Mouse (Mus musculus) natural killer cell, adult 2 months (primary cell): Measurements from ENCODE around the gene Gpatch4.

Source experiments
- DNase-seq, 2 experiments: peaks; one replicate each; pipeline ENCODE4 v3.0.0; 2022; ENCODE audit warnings: low spot score in 2 of 2

Gpatch4 gene

DNA sequence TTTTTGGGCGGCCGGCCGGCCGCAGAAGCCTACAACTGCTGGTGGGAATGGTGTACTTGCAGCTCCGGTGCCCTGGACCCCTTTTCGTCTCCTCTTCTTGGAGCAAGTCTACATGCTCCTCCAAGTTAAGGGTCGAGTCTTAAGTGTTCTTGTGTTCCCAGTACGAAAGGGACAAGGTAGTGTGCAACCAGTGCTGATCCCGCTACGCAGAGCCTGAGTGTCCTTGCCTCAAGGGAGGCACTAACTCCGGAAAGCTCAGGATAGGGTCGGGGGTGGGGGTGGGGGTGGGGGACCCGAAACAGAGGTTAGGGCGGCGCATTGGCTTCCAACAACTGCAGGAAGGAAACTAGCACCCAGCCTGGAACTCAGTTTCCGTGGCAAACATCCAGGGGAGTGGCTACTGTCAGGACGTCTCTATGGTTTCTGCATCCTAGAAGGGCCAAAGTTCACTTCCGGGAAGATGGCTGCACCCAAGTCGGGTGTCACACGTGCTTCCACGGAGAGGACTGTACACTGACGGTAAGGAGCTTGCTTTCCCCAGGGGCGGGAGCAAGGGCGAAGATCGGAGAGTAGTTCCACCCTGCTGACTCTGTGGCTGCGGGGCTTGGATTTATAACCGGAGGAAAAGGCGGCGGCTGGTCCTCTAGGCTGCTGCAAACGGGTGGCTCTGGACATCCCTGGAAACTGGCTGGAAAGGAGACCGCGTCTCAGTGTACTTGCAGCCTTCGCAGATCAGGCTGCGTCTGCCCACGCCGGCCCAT, at the start of gene Gpatch4:
Gpatch4 (plus strand) TSS at position 448 of the 761 bp plus-strand sequence.
- DNase-seq: peak; percentile 80 to 86

DNA sequence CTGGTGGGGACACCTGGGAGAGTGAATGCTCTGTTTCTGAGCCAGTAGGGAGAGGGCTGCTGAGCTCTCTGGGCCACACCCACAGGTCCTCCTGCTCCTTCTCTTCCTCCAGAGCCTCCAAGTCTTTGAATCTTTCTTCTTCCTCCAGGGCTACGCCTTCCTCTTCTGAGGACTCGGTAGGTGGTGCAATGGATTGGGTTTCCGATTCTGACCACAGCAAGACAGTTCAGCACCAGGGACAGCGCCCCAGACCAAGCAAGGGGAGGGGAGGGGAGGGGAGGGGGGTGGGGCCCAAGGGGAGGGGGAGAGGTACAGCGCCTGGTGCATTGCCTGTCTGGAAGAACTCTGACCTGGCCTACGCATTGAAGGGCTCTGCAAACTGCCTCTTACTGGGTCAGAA, 49.5 kb upstream of the Gpatch4 start:
- DNase-seq: no peak

DNA sequence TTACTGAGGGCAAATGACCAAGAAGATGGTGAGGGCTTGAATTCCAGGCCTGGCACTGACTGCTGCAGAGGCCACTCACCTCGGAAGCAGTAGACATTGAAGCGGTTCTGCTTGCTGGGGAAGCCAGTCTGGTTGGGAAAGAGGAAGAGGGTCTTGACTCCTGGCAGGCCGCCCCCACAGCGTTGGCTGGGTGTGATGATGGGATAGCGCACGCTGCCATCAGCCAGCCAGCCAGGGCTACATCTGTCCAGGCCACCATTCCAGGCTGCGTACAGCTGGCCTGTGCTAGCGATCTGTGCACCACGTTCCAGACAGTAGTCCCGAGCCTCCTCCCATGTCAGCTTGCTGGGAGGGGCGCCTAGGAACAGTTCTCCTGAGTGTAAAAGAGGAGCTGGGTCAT, 47.6 kb upstream of the Gpatch4 start:
- DNase-seq: no peak

DNA sequence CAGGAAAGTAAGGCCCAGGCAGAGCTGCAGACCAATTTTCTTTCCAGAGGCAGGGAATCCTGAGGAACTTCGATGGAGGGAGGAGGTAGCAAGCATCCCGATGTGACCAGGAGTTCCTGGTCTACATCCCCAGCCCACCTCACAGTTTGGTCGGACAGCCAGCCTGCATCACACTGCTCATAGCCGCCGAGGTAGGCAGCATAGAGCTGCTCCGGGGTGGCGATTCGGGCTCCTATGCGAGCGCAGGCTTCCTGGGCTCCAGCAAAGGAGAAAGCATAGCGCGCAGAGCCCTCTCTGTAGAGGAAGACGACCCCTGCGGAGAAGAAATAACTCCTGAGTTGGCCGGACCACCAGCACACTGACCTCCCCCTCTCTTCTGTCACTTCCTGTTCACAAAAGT, 46.5 kb upstream of the Gpatch4 start:
- no peak for DNase-seq

DNA sequence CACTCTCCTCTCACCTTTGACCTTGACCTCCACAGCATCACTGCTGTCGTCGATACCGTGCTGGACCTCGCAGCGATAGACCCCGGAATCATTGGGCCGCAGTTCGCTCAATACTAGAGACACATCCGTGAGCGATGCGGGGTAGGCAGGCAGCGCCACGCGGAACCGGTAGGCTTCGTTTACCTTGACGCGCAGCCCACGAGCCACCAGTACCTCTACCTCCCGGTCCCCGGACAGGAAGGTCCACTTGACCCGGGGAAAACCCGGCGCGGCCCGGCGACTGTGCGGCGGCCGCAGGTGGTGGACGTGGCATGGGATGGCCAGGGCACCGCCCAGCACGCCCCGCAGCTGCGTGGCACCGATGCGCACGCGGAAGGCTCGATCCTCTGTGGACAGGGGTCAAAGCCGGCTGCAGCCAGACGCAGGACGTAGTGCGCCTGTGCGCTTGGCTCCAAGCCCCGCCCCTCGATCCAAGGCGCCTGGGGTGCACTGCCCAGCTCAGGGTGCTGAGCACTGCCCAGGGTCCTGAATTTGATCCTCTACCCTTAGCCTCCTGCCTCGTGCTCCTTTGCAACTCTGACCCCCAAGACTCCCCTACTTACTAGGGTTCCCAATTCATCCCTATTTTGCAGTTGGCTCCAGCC, 45.8 kb upstream of the Gpatch4 start:
- no peak for DNase-seq

DNA sequence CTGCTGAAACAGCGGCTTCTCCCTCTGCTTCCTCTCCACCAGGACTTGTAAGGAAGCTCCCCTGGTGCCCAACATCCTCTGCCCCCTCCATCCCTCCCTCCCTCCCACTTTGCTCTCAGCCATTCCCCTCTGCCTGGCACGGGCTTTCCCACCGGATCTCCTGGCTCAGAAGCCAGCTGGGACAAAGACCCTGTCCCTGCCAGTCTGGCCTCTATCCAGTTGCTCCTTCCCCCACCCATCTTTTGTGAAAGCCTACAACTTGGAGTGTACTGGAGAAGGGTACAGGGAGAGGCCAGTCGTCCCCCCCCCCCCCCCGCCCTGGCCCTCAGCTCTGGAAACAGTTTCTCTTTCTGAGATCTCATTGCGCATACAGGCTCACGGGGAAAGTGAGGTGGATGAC, 44.2 kb upstream of the Gpatch4 start:
- no peak for DNase-seq

DNA sequence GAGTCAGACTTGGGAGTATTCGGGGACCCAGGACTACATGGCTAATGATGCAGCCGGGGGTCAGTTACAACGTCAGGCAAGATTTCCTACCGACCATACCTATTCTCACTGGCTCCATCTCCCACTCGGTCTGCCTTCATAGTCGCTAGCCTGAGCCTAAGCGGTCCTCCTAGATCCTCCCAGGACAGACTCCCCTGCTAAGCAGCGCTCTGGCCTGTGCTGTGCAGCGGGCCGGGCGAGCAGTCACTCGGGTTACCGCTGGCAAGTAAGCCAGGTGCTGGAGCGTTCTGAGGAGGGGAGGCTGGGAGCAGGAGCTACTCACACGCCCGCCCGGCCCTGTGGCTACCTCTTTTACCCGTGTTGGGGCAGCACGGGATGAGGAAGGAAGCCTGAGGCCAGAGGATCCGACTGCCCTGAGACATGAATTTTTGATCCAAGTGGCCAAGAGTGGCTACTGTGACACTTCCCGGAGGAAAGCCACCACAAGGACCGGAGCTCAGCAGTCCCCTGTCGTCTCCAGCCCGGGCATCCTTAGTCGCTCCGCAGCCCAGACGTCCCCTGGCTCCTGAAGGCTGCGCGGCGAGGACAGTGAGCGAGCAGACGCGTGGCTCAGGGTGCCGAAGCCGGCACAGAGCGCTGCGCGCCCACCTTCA, 43.5 kb upstream of the Gpatch4 start:
- DNase-seq: no peak

DNA sequence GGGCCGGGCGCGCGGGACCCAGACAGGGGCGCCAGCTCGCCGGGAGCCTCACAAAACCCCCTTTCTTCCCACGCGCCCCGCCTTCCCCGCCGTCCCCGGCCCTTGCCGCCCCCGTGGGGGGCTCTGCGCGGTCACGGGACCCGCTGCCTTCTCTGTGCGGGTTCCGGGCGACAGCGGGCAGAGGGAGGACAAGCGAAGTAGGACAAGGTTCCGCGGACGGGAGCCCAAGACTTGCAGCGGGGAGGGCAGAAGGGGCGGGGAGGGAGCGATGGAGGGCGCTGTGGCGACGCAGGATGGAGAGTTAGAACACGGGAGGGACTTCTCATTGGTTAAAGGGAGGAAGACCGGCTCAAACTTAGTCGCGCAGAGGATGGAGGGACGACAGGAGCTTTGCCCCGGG, 42.7 kb upstream of the Gpatch4 start, which contains the start of gene Bcan:
Bcan (minus strand) TSS at position 50 of the 400 bp plus-strand sequence.
- DNase-seq: no peak

DNA sequence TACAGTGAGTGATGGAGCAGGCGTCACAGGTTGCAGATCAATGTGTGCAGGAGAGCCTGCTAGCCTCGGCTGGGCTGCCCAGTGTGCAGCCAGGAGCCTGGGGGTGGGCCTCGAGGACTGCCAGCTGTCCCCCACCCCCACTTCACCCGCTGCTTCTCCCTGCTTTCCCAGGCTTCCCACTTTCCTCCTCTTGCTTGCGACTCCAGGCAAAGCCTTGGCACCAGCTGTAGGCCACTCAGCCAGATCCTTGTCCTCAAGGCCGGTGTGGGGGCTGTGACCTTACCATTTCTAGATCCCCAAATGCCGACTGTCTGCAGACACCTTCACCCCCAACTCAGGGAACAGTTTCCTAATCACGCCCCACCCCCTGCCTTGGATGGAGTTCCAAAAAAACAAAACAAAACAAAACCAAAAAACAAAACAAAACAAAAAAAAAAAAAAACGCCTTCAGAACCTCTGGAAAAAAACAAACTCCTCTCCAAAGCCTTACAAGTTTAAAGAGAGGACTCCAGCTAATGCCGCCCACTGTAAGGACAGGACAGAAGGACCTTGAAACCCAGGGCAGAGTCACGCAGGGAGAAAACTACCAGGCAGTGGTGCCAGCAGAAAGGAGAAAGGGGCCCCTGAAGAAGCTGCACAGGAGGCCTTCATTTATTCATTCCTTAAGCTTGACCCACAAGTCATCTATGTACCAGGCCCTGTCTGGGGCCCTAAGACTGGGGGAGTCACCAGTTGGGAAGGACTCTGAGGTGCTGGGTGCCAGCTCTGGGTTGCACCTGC, 41.9 kb upstream of the Gpatch4 start:
- no peak for DNase-seq

DNA sequence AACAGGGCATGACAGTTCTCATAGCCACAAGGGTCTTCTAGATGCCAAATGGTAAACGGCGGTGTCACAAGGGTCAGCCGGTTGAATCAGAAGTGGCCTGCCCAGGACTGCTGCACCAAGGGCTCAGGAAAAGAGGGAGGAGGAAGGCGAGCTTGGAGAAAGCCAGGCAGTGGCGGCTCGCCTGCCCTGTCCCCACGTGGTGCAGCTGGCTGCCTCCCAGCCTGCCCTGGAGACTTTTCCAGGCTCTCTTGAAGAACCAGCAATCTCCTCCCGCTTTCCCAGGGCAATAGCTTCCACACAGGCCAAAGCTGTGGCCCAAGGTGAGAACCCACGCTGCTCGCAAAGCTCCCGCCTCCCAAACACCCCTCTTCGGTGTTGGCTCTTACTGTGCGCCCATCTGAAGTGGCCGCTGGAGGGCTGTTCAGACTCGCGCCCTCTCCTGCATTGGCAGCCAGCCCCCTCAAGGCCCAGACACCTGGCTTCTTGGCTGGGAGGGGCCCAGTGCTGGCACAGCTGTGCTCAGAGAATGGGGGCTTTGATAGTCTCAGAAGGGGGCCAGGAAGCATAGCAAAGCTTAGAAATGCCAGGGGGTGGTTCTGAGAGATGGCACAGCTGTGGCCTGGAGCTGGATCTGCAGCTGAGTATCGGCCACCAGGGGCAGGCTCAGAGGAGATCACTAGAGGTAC, 40.5 kb upstream of the Gpatch4 start:
- DNase-seq: no peak

DNA sequence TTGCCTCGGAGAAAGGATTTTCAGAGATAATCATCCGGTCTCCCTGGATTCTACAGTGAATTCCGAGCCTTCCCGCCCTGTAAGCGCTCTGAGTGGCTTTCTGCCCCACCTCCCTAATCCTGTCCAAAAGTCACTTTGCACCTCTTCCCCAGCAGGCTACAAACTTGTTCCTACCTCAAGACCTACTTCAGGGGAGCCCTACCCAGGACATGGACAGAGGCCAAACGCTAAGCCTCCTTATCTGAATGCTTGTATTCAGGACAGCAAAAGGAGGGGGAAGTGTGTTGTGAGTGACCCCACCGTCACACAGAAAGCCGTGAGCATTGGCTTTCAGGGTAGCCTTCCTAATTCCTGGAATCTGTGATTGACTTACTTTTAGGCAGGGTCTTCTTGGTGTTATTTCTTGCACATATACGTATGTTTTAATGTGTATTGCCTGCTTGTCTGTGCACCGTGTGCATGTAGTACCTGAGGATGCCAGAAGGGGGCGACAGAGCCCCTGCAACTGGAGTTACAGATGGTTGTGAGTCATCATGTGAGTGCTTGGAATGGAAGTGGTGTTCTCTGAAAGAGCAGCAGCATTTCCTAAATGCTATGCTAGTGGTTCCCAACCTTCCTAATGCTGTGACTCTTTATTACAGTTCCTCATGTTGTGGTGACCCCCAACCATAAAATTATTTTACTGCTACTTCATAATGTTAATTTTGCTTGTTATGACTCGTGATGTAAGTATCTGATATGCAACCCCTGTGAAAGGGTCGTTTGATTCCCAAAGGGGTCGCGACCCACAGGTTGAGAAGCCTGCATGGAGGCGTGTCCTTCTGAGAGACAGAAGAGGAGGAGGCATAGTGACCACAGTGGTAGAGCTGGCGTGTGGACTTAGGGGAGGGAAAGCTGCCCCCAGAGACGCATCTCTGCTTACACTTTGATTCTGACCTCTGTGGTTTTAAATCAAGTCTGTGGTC, 36.8 kb upstream of the Gpatch4 start:
- DNase-seq: peak in 1 of 2 experiments; percentile 37

DNA sequence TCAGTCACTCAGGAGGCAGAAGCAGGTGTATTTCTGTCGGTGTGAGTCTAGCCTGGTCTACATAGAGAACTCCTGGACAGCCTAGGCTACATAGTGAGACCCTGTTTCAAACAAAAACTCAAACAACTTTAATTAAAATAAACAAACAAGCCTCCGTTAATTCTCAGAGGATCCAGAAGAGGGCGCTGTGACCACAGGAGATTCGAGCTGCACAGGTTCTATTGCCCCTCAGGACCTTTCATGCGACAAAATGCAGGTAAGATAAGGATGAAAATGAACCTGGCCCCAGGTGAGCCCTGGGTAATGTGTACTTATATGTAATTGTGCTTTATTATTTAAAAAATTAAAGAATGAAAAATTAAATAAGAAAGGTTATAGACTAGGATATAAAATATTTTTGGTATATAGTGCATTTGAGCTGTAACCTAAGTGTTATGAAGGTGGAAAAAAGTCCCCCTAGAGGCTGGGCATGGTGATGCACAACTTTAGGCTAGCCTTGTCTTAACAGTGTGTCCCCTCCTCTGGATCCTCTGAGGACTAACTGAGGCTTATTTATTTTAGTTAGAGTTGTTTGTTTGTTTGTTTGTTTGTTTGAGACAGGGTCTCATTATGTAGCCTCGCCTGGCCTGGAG, 32.2 kb upstream of the Gpatch4 start:
- peak in 1 of 2 experiments; percentile 54 for DNase-seq

DNA sequence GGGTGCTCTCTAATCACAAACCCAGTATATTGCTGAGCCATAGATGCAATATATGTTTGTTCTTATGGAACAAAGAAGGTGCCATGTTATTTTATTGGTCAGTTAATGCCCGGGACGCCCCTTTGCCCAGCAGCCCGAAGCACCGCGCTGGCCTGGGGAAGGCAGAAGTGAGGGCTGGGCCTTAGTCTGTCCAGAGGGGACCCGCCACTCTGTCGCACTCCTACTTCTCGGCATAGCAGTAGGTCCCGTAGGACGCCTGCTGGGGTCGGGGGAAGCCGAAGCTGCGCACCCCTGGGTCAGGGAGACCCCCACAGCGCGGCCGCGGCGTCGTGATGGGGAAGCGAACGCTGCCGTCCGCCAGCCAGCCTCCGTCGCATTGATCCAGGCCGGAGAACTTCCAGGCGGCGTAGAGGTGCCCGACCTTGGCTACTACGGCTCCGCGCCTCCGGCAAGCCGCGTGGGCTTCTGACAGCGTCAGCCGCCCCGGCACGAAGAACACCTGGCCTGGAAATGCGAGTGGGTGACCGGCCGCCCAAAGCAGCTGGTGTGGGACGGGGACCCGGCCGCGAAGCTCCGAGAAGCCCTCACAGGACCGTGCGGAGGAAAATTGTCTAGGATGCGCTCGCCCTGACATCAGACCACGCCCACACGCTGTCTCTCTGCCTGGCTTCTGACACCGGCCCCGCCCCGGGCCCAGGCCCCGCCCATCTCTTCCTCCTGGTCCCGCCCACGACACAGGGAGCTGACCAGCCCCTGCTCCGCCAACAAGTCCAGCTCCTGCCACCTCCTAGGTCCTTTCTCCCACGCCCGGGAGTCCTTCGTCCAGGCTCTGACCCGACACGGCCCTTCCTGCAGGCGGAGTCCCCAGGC, 20.4 kb upstream of the Gpatch4 start:
- peak; percentile 64 to 70 for DNase-seq

DNA sequence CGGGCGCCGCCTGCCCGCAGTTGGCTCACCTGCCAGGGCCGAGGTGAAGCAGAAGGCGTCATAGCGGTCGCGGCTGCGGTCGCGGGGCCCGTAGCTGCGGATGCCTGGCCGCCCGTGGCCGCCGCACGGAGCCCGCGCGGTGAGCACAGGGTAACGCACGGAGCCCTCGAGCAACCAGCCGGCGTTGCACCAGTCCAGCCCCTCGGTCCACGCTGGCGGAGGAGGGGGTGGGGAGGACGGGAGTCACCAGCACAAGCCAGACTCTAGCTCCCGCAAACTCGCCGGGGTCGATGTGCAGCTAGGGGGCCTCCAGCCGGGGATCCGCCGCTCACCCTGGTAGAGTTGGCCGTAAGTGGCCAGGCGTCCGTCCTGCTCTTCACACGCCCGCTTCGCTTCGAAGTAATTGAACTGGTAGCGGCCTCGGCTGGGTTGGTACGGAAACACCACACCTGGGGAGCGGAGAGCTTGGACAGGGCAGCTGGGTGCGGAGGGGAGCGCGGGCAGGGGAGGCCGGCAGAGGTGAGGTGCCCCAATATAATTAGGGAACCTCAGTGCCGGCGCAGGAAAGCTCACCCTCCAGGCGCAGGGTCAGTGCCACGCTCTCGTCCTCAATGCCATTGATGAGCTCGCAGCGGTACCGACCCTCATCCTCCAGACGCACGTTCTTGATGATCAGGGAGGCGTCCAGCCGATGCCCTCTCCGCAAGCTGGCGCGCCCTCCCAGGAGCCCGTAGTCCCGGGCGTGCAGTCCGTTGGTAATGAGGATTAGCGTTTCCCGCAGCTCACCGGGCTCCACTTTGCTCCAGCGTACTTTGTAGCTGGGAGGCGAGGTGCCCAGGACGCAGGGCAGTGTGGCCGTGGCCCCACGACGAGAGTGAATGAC, 19.5 kb upstream of the Gpatch4 start:
- peak in 1 of 2 experiments; percentile 17 for DNase-seq

DNA sequence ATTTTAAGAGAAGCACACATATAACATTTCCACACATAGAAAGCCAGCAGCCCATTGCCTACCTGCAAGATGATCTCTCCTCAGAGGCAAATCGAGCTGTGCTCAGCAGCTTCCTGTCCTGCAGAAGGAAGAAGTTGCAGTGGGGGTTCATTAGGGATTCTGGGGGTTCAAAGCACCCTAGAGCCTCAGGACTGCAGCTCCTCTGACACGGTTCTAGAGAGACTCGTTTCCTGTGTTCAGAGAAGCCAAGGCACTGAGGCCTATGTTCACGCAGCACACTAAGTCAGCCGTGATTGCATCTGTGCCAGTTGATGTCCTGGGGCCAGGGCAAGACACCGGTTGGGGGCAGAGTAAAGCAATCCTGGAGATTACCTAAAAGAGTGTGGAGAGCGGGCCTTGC, 16.1 kb upstream of the Gpatch4 start:
- no peak for DNase-seq

DNA sequence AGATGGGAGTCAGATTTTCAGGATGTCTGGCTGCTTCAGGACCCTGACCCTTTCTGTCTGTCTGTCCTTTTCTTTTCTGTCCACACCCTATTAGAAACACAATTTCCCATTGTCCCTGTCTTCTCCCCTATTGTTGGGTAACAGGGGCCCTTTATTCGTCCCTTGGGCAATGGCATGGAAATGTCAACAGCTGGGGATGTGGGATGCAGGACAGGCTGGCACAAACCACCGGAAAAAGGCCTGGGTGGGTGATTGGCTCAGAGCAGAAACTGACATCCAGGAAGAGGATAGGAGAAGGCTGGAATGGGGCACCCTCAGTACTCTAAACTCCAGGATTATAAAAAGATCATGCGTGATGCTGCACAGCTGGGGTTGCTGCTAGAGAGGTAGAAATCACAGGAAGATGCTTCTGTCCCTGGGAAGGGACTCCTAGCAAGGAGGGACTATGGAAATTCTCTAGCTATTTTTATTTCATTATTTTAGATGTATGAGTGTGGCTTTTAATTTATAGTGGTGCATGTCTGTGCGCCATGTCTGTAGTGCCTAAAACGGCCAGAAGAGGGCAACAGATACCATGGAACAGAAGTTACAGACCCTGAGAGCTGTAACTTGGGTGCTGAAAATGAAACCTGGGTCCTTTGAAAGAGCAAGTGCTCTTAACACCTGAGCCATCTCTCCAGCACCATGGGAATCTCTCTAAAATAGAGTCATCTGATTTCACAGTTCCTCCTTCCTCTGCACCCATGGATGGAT, 15.3 kb upstream of the Gpatch4 start, which contains the start of gene Hapln2:
Hapln2 (minus strand) TSS at position 150 of the 753 bp plus-strand sequence.
- no peak for DNase-seq
